Mouse (Mus musculus): ENCODE measurements at regions not wholly inside any gene's neighbourhood (a gene's known extent, or its start where the extent isn't known, plus 50 kb on each side); places are given as distances from the start of the nearest gene placed in this dataset.

- DNase-seq (ENCODE audit: low spot score) (no peak), ATAC-seq (replicated peaks; ENCODE audit: insufficient number of reproducible peaks, low FRiP score, low TSS enrichment, low read depth) (no peak)
- no peaks in the 10 kb centered on the region for H3K4me1 ChIP-seq (ENCODE audit: control insufficient read depth, insufficient read depth, low read length)
- no peak overlapping the region for H3K4me2 ChIP-seq (ENCODE audit: low read depth, low read length)
- no peaks in the 10 kb centered on the region for H3K36me3 ChIP-seq (replicated peaks; ENCODE audit: control insufficient read depth, insufficient read depth, low read depth, low read length)
- no peaks in the 10 kb centered on the region for H3K9me3 ChIP-seq (replicated peaks; ENCODE audit: control insufficient read depth, low read length)
- H3K4me3 ChIP-seq (ENCODE audit: low read depth, low read length), result no peak overlapping the region
- no peak overlapping the region for H3K9ac ChIP-seq (replicated peaks; ENCODE audit: low read length)
- H3K27ac ChIP-seq (replicated peaks; ENCODE audit: low read depth, low read length), result no peak overlapping the region
- 69% methylated on average over 1 of the region's 1 CpGs for WGBS
- no peaks in the 10 kb centered on the region for H3K27me3 ChIP-seq (ENCODE audit: control insufficient read depth, insufficient read depth, low read length)
Observed at GRCm38 (mm10) chr3:38248941-38249340, 235.7 kb downstream of the Ankrd50 start.

- 91% methylated on average over 2 of the region's 2 CpGs for WGBS
- DNase-seq (ENCODE audit: low spot score) (no peak), ATAC-seq (replicated peaks; ENCODE audit: insufficient number of reproducible peaks, low FRiP score, low TSS enrichment, low read depth) (no peak)
- Histone ChIP-seq H3K36me3 (replicated peaks; ENCODE audit: control insufficient read depth, insufficient read depth, low read depth, low read length) (no peaks in the 10 kb centered on the region), H3K9ac (replicated peaks; ENCODE audit: low read length) (no peak overlapping the region), H3K9me3 (replicated peaks; ENCODE audit: control insufficient read depth, low read length) (no peaks in the 10 kb centered on the region), H3K27ac (replicated peaks; ENCODE audit: low read depth, low read length) (no peak overlapping the region), H3K27me3 (ENCODE audit: control insufficient read depth, insufficient read depth, low read length) (no peaks in the 10 kb centered on the region), H3K4me1 (ENCODE audit: control insufficient read depth, insufficient read depth, low read length) (no peaks in the 10 kb centered on the region), H3K4me2 (ENCODE audit: low read depth, low read length) (no peak overlapping the region), H3K4me3 (ENCODE audit: low read depth, low read length) (no peak overlapping the region)
Observed at GRCm38 (mm10) chr3:38246439-38246838, 238.2 kb downstream of the Ankrd50 start.

- H3K27ac ChIP-seq (replicated peaks; ENCODE audit: low read depth, low read length), result no peak overlapping the region
- no peaks in the 10 kb centered on the region for H3K4me1 ChIP-seq (ENCODE audit: control insufficient read depth, insufficient read depth, low read length)
- H3K9me3 ChIP-seq (replicated peaks; ENCODE audit: control insufficient read depth, low read length), result no peaks in the 10 kb centered on the region
- H3K4me2 ChIP-seq (ENCODE audit: low read depth, low read length), result no peak overlapping the region
- no peaks in the 10 kb centered on the region for H3K27me3 ChIP-seq (ENCODE audit: control insufficient read depth, insufficient read depth, low read length)
- 89% methylated on average over 3 of the region's 3 CpGs for WGBS
- H3K36me3 ChIP-seq (replicated peaks; ENCODE audit: control insufficient read depth, insufficient read depth, low read depth, low read length), result no peaks in the 10 kb centered on the region
- ATAC-seq (replicated peaks; ENCODE audit: insufficient number of reproducible peaks, low FRiP score, low TSS enrichment, low read depth) (no peak), DNase-seq (ENCODE audit: low spot score) (no peak)
- H3K9ac ChIP-seq (replicated peaks; ENCODE audit: low read length), result no peak overlapping the region
- no peak overlapping the region for H3K4me3 ChIP-seq (ENCODE audit: low read depth, low read length)
Observed at GRCm38 (mm10) chr3:38243209-38243608, 241.4 kb downstream of the Ankrd50 start.

- 73% methylated on average over 2 of the region's 2 CpGs for WGBS
- H3K36me3 ChIP-seq (replicated peaks; ENCODE audit: control insufficient read depth, insufficient read depth, low read depth, low read length), result no peaks in the 10 kb centered on the region
Observed at GRCm38 (mm10) chr3:38237616-38238015, 247.0 kb downstream of the Ankrd50 start.

GRCm38 (mm10) chr3:38235736-38236083 is 248.9 kb downstream of the Ankrd50 start:
- Histone ChIP-seq H3K27me3 (ENCODE audit: control insufficient read depth, insufficient read depth, low read length) (no peaks in the 10 kb centered on the region), H3K27ac (replicated peaks; ENCODE audit: low read depth, low read length) (no peak overlapping the region), H3K4me3 (ENCODE audit: low read depth, low read length) (no peak overlapping the region), H3K4me2 (ENCODE audit: low read depth, low read length) (no peak overlapping the region), H3K9ac (replicated peaks; ENCODE audit: low read length) (no peak overlapping the region), H3K9me3 (replicated peaks; ENCODE audit: control insufficient read depth, low read length) (no peaks in the 10 kb centered on the region), H3K4me1 (ENCODE audit: control insufficient read depth, insufficient read depth, low read length) (no peaks in the 10 kb centered on the region), H3K36me3 (replicated peaks; ENCODE audit: control insufficient read depth, insufficient read depth, low read depth, low read length) (no peaks in the 10 kb centered on the region)
- ATAC-seq (replicated peaks; ENCODE audit: insufficient number of reproducible peaks, low FRiP score, low TSS enrichment, low read depth), result no peak
- no peak for DNase-seq (ENCODE audit: low spot score)
- WGBS, result 84% methylated on average over 9 of the region's 9 CpGs

More at GRCm38 (mm10) chr3:38237616-38238015, 247.0 kb downstream of the Ankrd50 start:
- no peak for DNase-seq (ENCODE audit: low spot score)
- Histone ChIP-seq H3K9me3 (replicated peaks; ENCODE audit: control insufficient read depth, low read length) (no peaks in the 10 kb centered on the region), H3K4me1 (ENCODE audit: control insufficient read depth, insufficient read depth, low read length) (no peaks in the 10 kb centered on the region), H3K27me3 (ENCODE audit: control insufficient read depth, insufficient read depth, low read length) (no peaks in the 10 kb centered on the region), H3K4me3 (ENCODE audit: low read depth, low read length) (no peak overlapping the region), H3K9ac (replicated peaks; ENCODE audit: low read length) (no peak overlapping the region), H3K27ac (replicated peaks; ENCODE audit: low read depth, low read length) (no peak overlapping the region), H3K4me2 (ENCODE audit: low read depth, low read length) (no peak overlapping the region)
- no peak for ATAC-seq (replicated peaks; ENCODE audit: insufficient number of reproducible peaks, low FRiP score, low TSS enrichment, low read depth)

GRCm38 (mm10) chr3:38235033-38235735 is 249.5 kb downstream of the Ankrd50 start:
- H3K9me3 ChIP-seq (replicated peaks; ENCODE audit: control insufficient read depth, low read length), result no peaks in the 10 kb centered on the region
- H3K9ac ChIP-seq (replicated peaks; ENCODE audit: low read length), result no peak overlapping the region
- H3K4me1 ChIP-seq (ENCODE audit: control insufficient read depth, insufficient read depth, low read length), result no peaks in the 10 kb centered on the region
- DNase-seq (ENCODE audit: low spot score) (no peak), ATAC-seq (replicated peaks; ENCODE audit: insufficient number of reproducible peaks, low FRiP score, low TSS enrichment, low read depth) (no peak)
- WGBS, result 71% methylated on average over 18 of the region's 18 CpGs
- no peak overlapping the region for H3K4me3 ChIP-seq (ENCODE audit: low read depth, low read length)
- H3K36me3 ChIP-seq (replicated peaks; ENCODE audit: control insufficient read depth, insufficient read depth, low read depth, low read length), result no peaks in the 10 kb centered on the region
- no peaks in the 10 kb centered on the region for H3K27me3 ChIP-seq (ENCODE audit: control insufficient read depth, insufficient read depth, low read length)
- H3K4me2 ChIP-seq (ENCODE audit: low read depth, low read length), result no peak overlapping the region
- H3K27ac ChIP-seq (replicated peaks; ENCODE audit: low read depth, low read length), result no peak overlapping the region

- no peaks in the 10 kb centered on the region for H3K9me3 ChIP-seq (replicated peaks; ENCODE audit: control insufficient read depth, low read length)
- H3K27me3 ChIP-seq (ENCODE audit: control insufficient read depth, insufficient read depth, low read length), result no peaks in the 10 kb centered on the region
- no peak overlapping the region for H3K4me2 ChIP-seq (ENCODE audit: low read depth, low read length)
- H3K4me1 ChIP-seq (ENCODE audit: control insufficient read depth, insufficient read depth, low read length), result no peaks in the 10 kb centered on the region
- no peaks in the 10 kb centered on the region for H3K36me3 ChIP-seq (replicated peaks; ENCODE audit: control insufficient read depth, insufficient read depth, low read depth, low read length)
- H3K27ac ChIP-seq (replicated peaks; ENCODE audit: low read depth, low read length), result no peak overlapping the region
- no peak overlapping the region for H3K4me3 ChIP-seq (ENCODE audit: low read depth, low read length)
- no peak for ATAC-seq (replicated peaks; ENCODE audit: insufficient number of reproducible peaks, low FRiP score, low TSS enrichment, low read depth)
- no peak for DNase-seq (ENCODE audit: low spot score)
- H3K9ac ChIP-seq (replicated peaks; ENCODE audit: low read length), result no peak overlapping the region
- 73% methylated on average over 4 of the region's 4 CpGs for WGBS
Observed at GRCm38 (mm10) chr3:38234534-38234933, 250.1 kb downstream of the Ankrd50 start.

GRCm38 (mm10) chr3:38234006-38234405 is 250.6 kb downstream of the Ankrd50 start:
- no peak overlapping the region for H3K27ac ChIP-seq (replicated peaks; ENCODE audit: low read depth, low read length)
- DNase-seq (ENCODE audit: low spot score), result no peak
- WGBS, result 57% methylated on average over 2 of the region's 2 CpGs

More at GRCm38 (mm10) chr3:38234006-38234405, 250.6 kb downstream of the Ankrd50 start:
- Histone ChIP-seq H3K9me3 (replicated peaks; ENCODE audit: control insufficient read depth, low read length) (no peaks in the 10 kb centered on the region), H3K27me3 (ENCODE audit: control insufficient read depth, insufficient read depth, low read length) (no peaks in the 10 kb centered on the region), H3K4me2 (ENCODE audit: low read depth, low read length) (no peak overlapping the region), H3K36me3 (replicated peaks; ENCODE audit: control insufficient read depth, insufficient read depth, low read depth, low read length) (no peaks in the 10 kb centered on the region), H3K4me1 (ENCODE audit: control insufficient read depth, insufficient read depth, low read length) (no peaks in the 10 kb centered on the region), H3K4me3 (ENCODE audit: low read depth, low read length) (no peak overlapping the region), H3K9ac (replicated peaks; ENCODE audit: low read length) (no peak overlapping the region)
- ATAC-seq (replicated peaks; ENCODE audit: insufficient number of reproducible peaks, low FRiP score, low TSS enrichment, low read depth), result no peak
